Mouse (Mus musculus) kidney, postnatal 10 days (tissue): ENCODE measurements around the gene Nck2.
"Not testable (repeated sequence)": the region's sequence is repeated elsewhere in the genome, so short reads cannot be mapped to it uniquely, and the experiment has no call there.

Experiments used
- DNase-seq: peaks from one replicate; pipeline ENCODE4 v3.0.0; 2021; ENCODE audit warnings: mixed read lengths

Nck2 gene

DNA sequence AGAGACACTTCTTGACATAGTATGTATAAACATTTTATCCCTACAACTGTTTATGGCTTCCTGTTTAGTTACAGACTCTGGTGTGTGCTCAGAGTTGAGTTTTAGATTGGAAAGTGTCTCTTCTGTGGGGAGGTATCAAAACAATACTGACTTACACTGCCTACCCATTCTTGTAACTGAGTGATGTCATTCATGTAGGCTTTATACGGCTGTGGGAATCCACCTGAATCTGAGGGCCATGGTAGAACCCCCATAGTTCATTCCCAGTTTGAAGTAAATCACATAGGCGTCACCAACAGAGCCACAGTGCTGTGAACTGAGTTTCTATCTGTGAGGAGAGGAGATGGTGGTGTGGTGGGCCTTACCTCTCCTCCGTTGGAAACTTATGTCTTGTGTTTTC, 92.6 kb downstream of the Nck2 start:
- DNase-seq, result no peak

DNA sequence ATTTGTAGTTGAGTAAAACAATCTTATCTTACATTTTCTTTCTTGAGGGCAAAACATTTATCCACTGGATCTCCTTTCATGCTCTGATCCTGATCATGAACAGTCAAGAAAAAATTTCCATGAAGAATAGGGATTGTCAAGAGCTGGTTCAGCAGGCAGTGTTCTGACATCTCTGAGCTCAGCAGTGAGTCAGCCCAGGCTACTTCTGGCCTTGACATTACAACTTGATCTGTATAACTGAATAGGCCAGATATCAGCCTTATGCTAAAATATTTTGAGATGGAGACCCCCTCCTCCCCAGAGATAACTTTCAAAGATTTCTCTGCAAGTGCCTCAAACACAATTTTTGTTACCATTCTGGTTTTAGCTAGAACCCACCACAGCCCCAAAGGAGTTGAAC, 93.1 kb downstream of the Nck2 start:
- no peak for DNase-seq

GRCm38 (mm10) chr1:43538716-43539115, 94.3 kb downstream of the Nck2 start:
- DNase-seq, result no peak

GRCm38 (mm10) chr1:43539689-43540380, 95.5 kb downstream of the Nck2 start:
- no peak for DNase-seq

DNA sequence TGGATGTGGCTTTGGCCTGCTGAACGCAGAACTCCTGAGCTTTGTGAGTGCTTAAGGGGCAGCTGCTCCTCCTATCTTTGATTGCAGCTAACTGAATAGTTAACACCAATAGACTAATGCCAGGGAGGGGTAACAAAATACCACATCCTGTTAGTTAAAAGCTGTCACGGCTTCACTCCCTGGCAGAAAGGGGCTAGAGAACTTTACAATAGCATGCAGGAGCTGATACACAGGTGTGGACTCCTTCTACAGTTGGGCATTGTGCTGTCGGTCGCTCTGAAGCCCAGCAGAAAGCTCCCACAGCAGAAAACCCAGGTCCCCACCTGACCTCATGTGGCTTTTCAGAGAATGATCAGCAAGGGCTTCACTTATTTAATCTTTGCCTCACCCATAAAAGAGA, 98.0 kb downstream of the Nck2 start:
- DNase-seq, result no peak

- DNase-seq, result no peak
These were observed 103.3 kb downstream of the Nck2 start for GRCm38 (mm10) chr1:43547644-43548043.

GRCm38 (mm10) chr1:43548749-43549148, 104.4 kb downstream of the Nck2 start:
- no peak for DNase-seq

DNA sequence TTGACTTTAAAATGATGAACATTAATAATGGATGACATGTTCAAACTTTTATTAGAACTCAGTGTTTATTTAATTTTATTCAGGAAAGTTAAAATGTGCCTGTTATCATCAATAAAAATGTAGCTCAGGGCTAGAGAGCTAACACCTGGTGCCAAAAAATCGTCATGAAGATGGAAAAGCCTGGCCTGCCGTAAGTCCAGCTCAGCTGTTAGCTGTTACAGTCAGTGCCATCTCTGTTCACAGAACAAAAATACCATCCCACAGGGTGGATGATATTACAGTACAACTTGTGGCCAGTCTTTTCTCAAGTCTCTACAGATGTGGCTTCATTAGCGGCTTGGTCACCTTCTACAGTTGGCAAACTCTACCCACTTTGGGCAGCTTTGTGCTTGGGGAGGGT, 106.1 kb downstream of the Nck2 start:
- DNase-seq, result no peak

DNA sequence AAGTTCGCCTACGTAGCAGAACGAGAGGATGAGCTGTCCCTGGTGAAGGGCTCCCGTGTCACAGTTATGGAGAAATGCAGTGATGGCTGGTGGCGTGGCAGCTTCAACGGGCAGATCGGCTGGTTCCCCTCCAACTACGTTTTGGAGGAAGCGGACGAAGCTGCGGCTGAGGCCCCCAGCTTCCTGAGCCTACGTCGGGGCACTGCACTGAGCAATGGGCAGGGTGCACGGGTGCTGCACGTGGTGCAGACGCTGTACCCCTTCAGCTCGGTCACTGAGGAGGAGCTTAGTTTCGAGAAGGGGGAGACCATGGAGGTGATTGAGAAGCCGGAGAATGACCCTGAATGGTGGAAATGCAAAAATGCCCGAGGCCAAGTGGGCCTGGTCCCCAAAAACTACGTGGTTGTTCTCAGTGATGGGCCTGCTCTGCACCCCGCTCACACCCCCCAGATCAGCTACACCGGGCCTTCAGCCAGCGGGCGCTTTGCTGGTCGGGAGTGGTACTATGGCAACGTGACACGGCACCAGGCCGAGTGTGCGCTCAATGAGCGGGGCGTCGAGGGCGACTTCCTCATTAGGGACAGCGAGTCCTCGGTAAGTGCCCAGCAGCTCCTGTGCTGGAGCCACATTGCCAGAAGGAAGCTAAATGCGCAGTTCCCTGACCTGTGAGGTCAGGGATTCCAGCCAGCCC, 109.8 kb downstream of the Nck2 start:
- DNase-seq, result not testable (repeated sequence)

DNA sequence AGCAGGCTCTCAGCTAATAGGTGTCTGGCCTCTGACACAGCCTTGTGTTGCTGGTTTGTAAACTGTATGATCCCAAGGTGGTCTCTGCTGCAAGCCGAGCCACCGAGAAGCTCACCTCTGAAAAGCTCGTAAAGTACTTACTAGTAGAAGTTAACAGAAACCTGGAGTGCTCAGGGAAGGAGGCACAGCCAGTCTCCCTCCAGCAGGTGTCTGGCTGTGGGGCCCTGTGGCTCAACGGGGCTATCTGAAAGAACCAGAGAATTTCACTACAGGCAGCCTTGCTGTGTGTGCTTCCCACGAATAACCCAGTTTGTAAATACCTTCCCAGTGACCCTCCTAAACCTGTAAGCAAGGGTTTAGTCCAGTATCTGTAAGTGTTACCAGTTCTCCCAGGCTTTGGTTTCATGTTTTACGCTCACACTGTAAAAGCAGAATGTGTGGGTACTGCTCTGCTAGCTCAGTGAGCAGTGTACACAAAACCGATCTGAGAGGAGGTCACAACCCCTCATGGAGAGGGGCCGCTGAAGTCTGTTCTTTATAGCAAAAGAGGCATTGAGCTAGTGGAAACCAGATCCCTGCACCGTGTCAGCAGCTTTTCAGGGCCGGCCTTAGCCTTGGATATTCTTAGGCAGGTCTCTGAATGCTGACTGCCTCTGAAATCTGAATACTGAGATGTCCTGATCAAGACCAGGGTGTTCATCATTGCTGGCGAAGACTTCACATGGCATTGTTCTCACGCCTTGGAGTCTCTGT, 111.0 kb downstream of the Nck2 start:
- DNase-seq, result no peak

- no peak for DNase-seq
These were observed 114.0 kb downstream of the Nck2 start for GRCm38 (mm10) chr1:43558329-43558728.

- DNase-seq, result no peak
These were observed 114.8 kb downstream of the Nck2 start for GRCm38 (mm10) chr1:43559043-43559692.

DNA sequence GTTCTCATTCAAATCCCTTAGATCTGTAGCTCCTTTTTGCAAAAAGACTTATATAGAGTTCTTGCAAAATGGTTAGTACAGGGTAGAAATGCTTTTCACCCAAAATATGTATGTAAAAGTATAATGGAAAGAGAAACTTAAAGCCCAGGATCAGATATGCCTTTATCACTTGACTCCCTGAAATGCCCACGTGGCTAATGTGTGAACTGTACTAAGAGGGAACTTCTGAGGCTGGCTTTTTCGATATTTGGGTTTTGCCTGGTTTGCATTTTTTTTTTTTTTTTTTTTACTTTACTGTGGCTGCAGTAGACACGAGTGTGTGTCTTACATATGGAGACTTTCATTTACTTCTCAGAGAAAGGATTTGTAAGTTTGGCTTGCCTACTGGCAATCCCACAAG, 116.7 kb downstream of the Nck2 start:
- DNase-seq, result no peak

- DNase-seq, result no peak
These were observed 117.8 kb downstream of the Nck2 start for GRCm38 (mm10) chr1:43562002-43562666.

- DNase-seq, result no peak
These were observed 120.9 kb downstream of the Nck2 start for GRCm38 (mm10) chr1:43565260-43565659.

- DNase-seq, result no peak
These were observed 122.4 kb downstream of the Nck2 start for GRCm38 (mm10) chr1:43566677-43567377.

DNA sequence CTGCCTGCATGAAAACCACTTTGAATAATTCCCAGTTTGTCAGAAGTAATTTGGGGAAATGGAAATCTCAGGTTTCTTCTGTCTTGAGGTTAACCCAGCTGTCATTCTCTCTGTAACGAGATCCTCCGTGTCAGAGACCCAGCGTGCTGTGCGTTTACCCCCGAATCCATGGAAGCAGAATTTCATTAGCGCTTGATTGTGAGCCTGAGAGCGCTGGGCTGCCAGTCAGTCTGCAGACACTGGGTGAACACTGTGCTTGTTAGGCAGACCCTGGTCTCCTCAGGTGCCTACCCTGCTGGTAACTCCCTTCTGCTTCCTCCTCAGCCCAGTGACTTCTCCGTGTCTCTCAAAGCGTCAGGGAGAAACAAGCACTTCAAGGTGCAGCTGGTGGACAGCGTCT, 124.4 kb downstream of the Nck2 start:
- no peak for DNase-seq

DNA sequence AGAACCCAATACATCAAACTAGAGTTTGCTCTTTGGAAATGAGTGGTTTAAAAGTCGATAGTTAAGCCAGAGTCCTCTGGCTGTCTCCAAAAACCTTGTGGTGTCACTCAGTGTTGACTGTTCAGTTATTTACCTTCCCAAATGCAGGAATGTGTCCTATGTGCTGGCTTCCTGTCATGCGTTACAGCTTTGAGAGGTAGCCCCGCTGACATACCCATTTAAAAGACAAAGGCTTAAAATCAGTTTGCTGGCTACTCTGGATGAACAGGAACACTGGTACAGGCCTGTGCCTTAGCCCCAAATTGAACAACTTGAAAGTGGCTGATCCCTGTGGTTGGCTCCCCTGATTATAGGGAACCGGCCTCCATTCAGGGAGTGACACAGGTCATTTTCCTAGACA, 126.7 kb downstream of the Nck2 start:
- no peak for DNase-seq

DNA sequence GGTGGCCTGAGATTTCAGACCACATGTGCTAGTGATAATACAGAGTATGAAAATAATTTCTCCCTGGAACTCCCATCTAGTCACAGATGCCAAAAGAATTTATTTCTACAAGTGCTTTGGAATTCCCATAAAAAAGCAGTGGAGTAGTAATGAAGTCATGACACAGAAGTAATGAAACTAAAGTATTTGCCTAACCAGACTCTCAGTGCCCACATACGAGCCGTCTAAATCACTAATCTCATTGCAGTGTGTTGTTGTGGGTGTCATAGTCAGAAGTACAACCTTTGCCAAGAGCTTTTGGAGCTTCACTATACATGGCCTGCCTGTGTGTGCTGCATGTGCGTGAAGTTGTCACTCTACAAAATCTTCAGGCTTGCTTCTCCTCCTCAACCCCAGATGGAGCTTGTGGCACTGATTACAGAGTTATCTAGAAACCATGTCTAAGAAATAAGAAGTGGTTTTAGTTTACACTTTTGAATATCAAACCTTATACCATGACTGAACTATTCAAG, 130.5 kb downstream of the Nck2 start:
- no peak for DNase-seq

DNA sequence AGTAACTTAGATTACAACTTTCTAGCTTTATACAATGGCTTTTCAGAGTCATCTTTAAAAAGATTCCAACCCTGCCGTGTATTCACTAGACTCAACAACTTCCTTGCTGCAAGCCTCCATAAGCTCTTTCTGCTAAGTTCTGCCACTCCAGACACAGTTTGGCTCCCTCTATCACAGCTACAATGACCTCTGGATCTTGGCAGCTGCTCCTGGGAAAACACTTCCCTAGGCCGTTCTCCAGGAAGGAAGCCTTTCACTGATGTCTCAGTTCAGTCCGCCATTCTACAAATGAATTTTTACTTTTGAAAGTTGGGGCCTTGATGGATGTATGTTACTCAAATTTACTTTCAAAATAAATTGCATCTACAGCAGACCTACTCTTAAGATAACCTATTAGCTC, 133.0 kb downstream of the Nck2 start:
- DNase-seq, result no peak

- DNase-seq, result no peak
These were observed 139.2 kb downstream of the Nck2 start for GRCm38 (mm10) chr1:43583564-43583963.

GRCm38 (mm10) chr1:43589001-43589400, 144.6 kb downstream of the Nck2 start:
- DNase-seq, result no peak
